Mouse (Mus musculus): ENCODE data around the gene Kif3b. TPM values are rescaled to one million over a fixed set of nuclear protein-coding genes. Genes with fewer than 3 reads are reported as not detected.
"Not testable (repeated sequence)": the region's sequence is repeated elsewhere in the genome, so short reads cannot be mapped to it uniquely, and the experiment has no call there.

Gene Kif3b
- total RNA-seq, 1 experiment: 8.6 TPM

DNA sequence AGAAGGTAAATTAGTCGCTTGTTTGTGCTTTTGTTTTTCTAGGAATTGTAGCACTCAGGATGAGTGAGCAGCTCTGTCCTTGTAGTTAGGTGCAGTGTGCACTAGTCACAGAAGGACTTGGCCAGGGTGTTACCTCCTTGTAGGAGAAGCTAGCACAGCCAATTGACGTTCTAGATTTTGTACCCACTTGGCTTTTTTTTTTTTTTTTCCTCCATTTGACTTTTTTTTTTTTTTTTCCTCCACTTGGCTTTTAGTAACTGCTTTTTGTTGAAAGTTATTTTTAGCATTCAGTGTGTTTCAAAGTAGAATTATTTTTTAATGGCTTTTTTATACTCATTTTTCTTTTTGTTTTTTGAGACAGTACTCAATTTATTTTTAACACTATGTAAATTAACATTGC is 63.4 kb downstream of the Kif3b start:
- H3K4me1 ChIP-seq (ENCODE audit: control insufficient read depth in 2 of 2, insufficient read depth in 2 of 2, low read length in 2 of 2, poor library complexity in 1 of 2): peaks cover 2 to 7% of the 10 kb centered on the region in 2 experiments; a peak in 2 of 4 replicates
- TF ChIP-seq ZNF384 (IDR thresholded peaks at IDR 0.05; ENCODE audit: low read depth, low read length) (peak; percentile 78), CHD2 (IDR thresholded peaks at IDR 0.05; ENCODE audit: low read depth, low read length) (no peak)
- H3K9me3 ChIP-seq (ENCODE audit: control insufficient read depth, insufficient read depth, low read depth, low read length): no peaks in the 10 kb centered on the region
- DNase-seq (ENCODE audit: low read depth, low spot score): no peak
- no peak overlapping the region for H3K4me3 ChIP-seq (ENCODE audit: insufficient read depth in 1 of 2, low read depth in 1 of 2, low read length in 2 of 2, poor library complexity in 1 of 2, severe bottlenecking in 1 of 2)
- H3K36me3 ChIP-seq (ENCODE audit: control insufficient read depth, insufficient read depth, low read length, poor library complexity, severe bottlenecking): peaks cover 21% of the 10 kb centered on the region
- H3K9ac ChIP-seq (ENCODE audit: insufficient read depth, low read depth, low read length, poor library complexity, severe bottlenecking): no peak overlapping the region
- no peak overlapping the region for H3K27ac ChIP-seq (ENCODE audit: insufficient read depth, low read depth, low read length, poor library complexity, severe bottlenecking)
- in situ Hi-C loops (cut with MboI; ENCODE audit: low sequenced_read_pairs in 2 of 2, unreplicated experiment in 2 of 2): no loop called here

DNA sequence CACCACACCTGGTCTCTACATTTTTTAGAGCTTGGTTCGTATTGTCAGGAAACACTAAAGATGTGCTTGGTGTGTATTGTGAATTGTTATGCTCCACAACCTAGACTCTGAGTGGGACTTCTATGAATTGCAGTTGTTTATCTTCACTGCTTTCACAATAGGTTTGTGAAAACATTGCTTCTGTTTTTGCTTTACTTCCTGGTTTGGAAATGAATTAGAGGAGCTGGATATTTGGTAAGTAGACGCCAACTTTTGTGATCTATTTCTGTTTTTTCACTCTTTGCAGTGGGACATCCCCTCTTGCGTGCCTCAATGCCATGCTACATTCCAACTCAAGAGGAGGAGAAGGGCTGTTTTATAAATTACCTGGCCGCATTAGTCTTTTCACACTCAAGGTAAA is 65.6 kb downstream of the Kif3b start:
- Histone ChIP-seq H3K4me3 (ENCODE audit: insufficient read depth in 1 of 2, low read depth in 1 of 2, low read length in 2 of 2, poor library complexity in 1 of 2, severe bottlenecking in 1 of 2) (no peak overlapping the region), H3K27ac (ENCODE audit: insufficient read depth, low read depth, low read length, poor library complexity, severe bottlenecking) (no peak overlapping the region), H3K9me3 (ENCODE audit: control insufficient read depth, insufficient read depth, low read depth, low read length) (no peaks in the 10 kb centered on the region), H3K9ac (ENCODE audit: insufficient read depth, low read depth, low read length, poor library complexity, severe bottlenecking) (no peak overlapping the region), H3K4me1 (ENCODE audit: control insufficient read depth in 2 of 2, insufficient read depth in 2 of 2, low read length in 2 of 2, poor library complexity in 1 of 2) (peaks cover 2% of the 10 kb centered on the region in 2 experiments; a peak in 1 of 4 replicates), H3K36me3 (ENCODE audit: control insufficient read depth, insufficient read depth, low read length, poor library complexity, severe bottlenecking) (peaks cover 22% of the 10 kb centered on the region)
- in situ Hi-C loops (cut with MboI; ENCODE audit: low sequenced_read_pairs in 2 of 2, unreplicated experiment in 2 of 2): no loop called here
- TF ChIP-seq ZNF384 (IDR thresholded peaks at IDR 0.05; ENCODE audit: low read depth, low read length) (no peak), ZC3H11A (IDR thresholded peaks at IDR 0.05; ENCODE audit: borderline replicate concordance, low read depth, low read length) (no peak), MAFK (IDR thresholded peaks at IDR 0.05; ENCODE audit: insufficient read depth, low read depth, low read length) (no peak), CHD2 (IDR thresholded peaks at IDR 0.05; ENCODE audit: low read depth, low read length) (no peak), HCFC1 (IDR thresholded peaks at IDR 0.05; ENCODE audit: borderline replicate concordance, insufficient read depth, low read length) (no peak)
- DNase-seq (ENCODE audit: low read depth, low spot score): no peak

- Histone ChIP-seq H3K36me3 (ENCODE audit: control insufficient read depth, insufficient read depth, low read length, poor library complexity, severe bottlenecking) (peaks cover 30% of the 10 kb centered on the region), H3K9me3 (ENCODE audit: control insufficient read depth, insufficient read depth, low read depth, low read length) (no peaks in the 10 kb centered on the region), H3K4me3 (ENCODE audit: insufficient read depth in 1 of 2, low read depth in 1 of 2, low read length in 2 of 2, poor library complexity in 1 of 2, severe bottlenecking in 1 of 2) (no peak overlapping the region), H3K4me1 (ENCODE audit: control insufficient read depth in 2 of 2, insufficient read depth in 2 of 2, low read length in 2 of 2, poor library complexity in 1 of 2) (peaks cover 0 to 3% of the 10 kb centered on the region in 2 experiments; a peak in 1 of 4 replicates), H3K9ac (ENCODE audit: insufficient read depth, low read depth, low read length, poor library complexity, severe bottlenecking) (no peak overlapping the region), H3K27ac (ENCODE audit: insufficient read depth, low read depth, low read length, poor library complexity, severe bottlenecking) (no peak overlapping the region)
- TF ChIP-seq ZC3H11A (IDR thresholded peaks at IDR 0.05; ENCODE audit: borderline replicate concordance, low read depth, low read length) (no peak), MAFK (IDR thresholded peaks at IDR 0.05; ENCODE audit: insufficient read depth, low read depth, low read length) (no peak), HCFC1 (IDR thresholded peaks at IDR 0.05; ENCODE audit: borderline replicate concordance, insufficient read depth, low read length) (no peak)
- in situ Hi-C loops (cut with MboI; ENCODE audit: low sequenced_read_pairs in 2 of 2, unreplicated experiment in 2 of 2): no loop called here
- DNase-seq (ENCODE audit: low read depth, low spot score): no peak
These were observed 70.0 kb downstream of the Kif3b start for GRCm38 (mm10) chr2:153361101-153361710.

DNA sequence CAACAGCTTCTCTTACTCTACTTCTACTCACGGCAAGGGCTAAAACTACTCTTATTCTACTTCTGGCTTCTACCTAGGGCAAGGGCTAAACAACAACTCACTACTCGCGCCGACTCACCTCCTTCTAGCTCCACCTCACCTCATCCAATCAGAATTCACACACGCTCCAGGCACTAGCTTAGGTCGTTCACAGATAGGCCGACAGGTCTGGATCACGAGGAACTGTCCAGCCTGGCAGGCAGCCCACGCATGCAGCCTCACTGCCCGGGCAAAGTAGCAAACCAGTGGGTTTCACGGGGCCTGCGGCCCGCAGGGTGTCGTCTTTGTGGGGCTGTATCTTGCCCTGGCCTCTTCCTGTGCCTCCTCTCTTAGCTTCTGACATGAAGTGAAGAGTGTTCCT is 73.3 kb downstream of the Kif3b start:
- peaks cover 22% of the 10 kb centered on the region for H3K36me3 ChIP-seq (ENCODE audit: control insufficient read depth, insufficient read depth, low read length, poor library complexity, severe bottlenecking)
- in situ Hi-C loops (cut with MboI; ENCODE audit: low sequenced_read_pairs in 2 of 2, unreplicated experiment in 2 of 2); H3K9me3 ChIP-seq (ENCODE audit: control insufficient read depth, insufficient read depth, low read depth, low read length); H3K4me3 ChIP-seq (ENCODE audit: insufficient read depth in 1 of 2, low read depth in 1 of 2, low read length in 2 of 2, poor library complexity in 1 of 2, severe bottlenecking in 1 of 2); DNase-seq (ENCODE audit: low read depth, low spot score); H3K27ac ChIP-seq (ENCODE audit: insufficient read depth, low read depth, low read length, poor library complexity, severe bottlenecking); H3K4me1 ChIP-seq (ENCODE audit: control insufficient read depth in 2 of 2, insufficient read depth in 2 of 2, low read length in 2 of 2, poor library complexity in 1 of 2); H3K9ac ChIP-seq (ENCODE audit: insufficient read depth, low read depth, low read length, poor library complexity, severe bottlenecking): not testable (repeated sequence)

DNA sequence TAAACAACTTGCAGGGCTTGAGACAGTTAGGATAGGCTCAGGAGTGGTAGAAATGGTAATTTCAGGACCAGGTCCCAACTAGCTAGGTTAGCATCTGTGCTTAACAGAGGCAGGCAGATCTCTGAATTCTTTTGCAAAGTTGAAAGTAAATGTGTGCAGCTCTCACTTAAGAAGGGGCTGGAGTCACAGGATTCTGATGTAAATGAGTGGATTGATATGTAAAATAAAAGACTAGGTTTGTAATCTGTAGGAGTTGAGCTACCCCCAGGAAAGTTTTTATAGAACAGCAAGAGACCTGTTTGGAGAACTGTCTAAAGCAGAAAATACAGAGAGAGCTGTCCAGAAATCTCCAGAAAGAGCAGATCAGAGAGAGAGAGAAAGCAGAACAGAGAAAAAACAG is 79.7 kb downstream of the Kif3b start:
- no peak overlapping the region; the same call in 1 of the 2 replicates for H3K27ac ChIP-seq (ENCODE audit: insufficient read depth, low read depth, low read length, poor library complexity, severe bottlenecking)
- peaks cover 6 to 19% of the 10 kb centered on the region in 2 experiments for H3K4me1 ChIP-seq (ENCODE audit: control insufficient read depth in 2 of 2, insufficient read depth in 2 of 2, low read length in 2 of 2, poor library complexity in 1 of 2)
- no peak overlapping the region for H3K4me3 ChIP-seq (ENCODE audit: insufficient read depth in 1 of 2, low read depth in 1 of 2, low read length in 2 of 2, poor library complexity in 1 of 2, severe bottlenecking in 1 of 2)
- TF ChIP-seq HCFC1 (IDR thresholded peaks at IDR 0.05; ENCODE audit: borderline replicate concordance, insufficient read depth, low read length) (no peak), CHD2 (IDR thresholded peaks at IDR 0.05; ENCODE audit: low read depth, low read length) (0 out of 2 replicates have a peak, but pooled peaks have one; percentile 6)
- peak; percentile 64 for DNase-seq (ENCODE audit: low read depth, low spot score)
- in situ Hi-C loops (cut with MboI; ENCODE audit: low sequenced_read_pairs in 2 of 2, unreplicated experiment in 2 of 2): no loop called here
- no peaks in the 10 kb centered on the region for H3K9me3 ChIP-seq (ENCODE audit: control insufficient read depth, insufficient read depth, low read depth, low read length)
- H3K9ac ChIP-seq (ENCODE audit: insufficient read depth, low read depth, low read length, poor library complexity, severe bottlenecking): no peak overlapping the region
- H3K36me3 ChIP-seq (ENCODE audit: control insufficient read depth, insufficient read depth, low read length, poor library complexity, severe bottlenecking): peaks cover 8% of the 10 kb centered on the region

All from ES-E14 (cell line).